Mouse (Mus musculus) bone marrow macrophage, adult 2 months (primary cell): ENCODE data around the gene Snx1.

ENCODE experiments used
- CTCF ChIP-seq: IDR thresholded peaks from 2 replicates; pipeline ENCODE4 v1.5.1; 2012; ENCODE audit warnings: low read depth, mild to moderate bottlenecking, low read length, moderate library complexity
- POLR2A ChIP-seq: IDR thresholded peaks from 2 replicates; pipeline ENCODE4 v1.6.1; 2012; ENCODE audit warnings: mild to moderate bottlenecking, low read depth, low read length, borderline replicate concordance

- TF ChIP-seq CTCF (no peak), POLR2A (no peak)
These were observed 5.0 kb downstream of the Snx1 start for GRCm38 (mm10) chr9:66121421-66121820.
